Mouse (Mus musculus) liver, embryonic 15.5 days (tissue): ENCODE measurements around the gene Kmo. TPM values are rescaled to one million over a fixed set of nuclear protein-coding genes. Genes with fewer than 3 reads are reported as not detected.

Experiments used
- ATAC-seq: fragments of 200-750 bp; cut with Nextera tagmentation; 2 replicates; pipeline ENCODE4 v1.8.0; 2017; ENCODE audit warnings: moderate number of reproducible peaks, mild to moderate bottlenecking, moderate library complexity; ENCODE audit not compliant: insufficient read depth
- H3K27ac ChIP-seq: fragments of 300-500 bp; sonication (generic); replicated peaks from 2 replicates; pipeline ENCODE4 v1.5.1; 2015; ENCODE audit warnings: mild to moderate bottlenecking, inconsistent platforms
- H3K27me3 ChIP-seq: fragments of 300-500 bp; sonication (generic); 2 replicates; pipeline ENCODE4 v1.6.1; 2015; ENCODE audit warnings: mild to moderate bottlenecking, inconsistent platforms
- H3K36me3 ChIP-seq: fragments of 300-500 bp; sonication (generic); replicated peaks from 2 replicates; pipeline ENCODE4 v1.6.1; 2015; ENCODE audit warnings: moderate library complexity, mild to moderate bottlenecking, inconsistent platforms
- H3K4me1 ChIP-seq: fragments of 300-500 bp; sonication (generic); replicated peaks from 2 replicates; pipeline ENCODE4 v1.6.1; 2015; ENCODE audit warnings: inconsistent platforms
- H3K4me2 ChIP-seq: fragments of 300-500 bp; sonication (generic); 2 replicates; pipeline ENCODE4 v1.6.1; 2015; ENCODE audit warnings: moderate library complexity, mild to moderate bottlenecking, inconsistent platforms
- H3K4me3 ChIP-seq: fragments of 300-500 bp; sonication (generic); replicated peaks from 2 replicates; pipeline ENCODE4 v1.5.1; 2015; ENCODE audit warnings: mild to moderate bottlenecking, inconsistent platforms
- H3K9ac ChIP-seq: fragments of 300-500 bp; sonication (generic); 2 replicates; pipeline ENCODE4 v1.6.1; 2015; ENCODE audit warnings: moderate library complexity, mild to moderate bottlenecking, inconsistent platforms
- H3K9me3 ChIP-seq: fragments of 300-500 bp; sonication (generic); replicated peaks from 2 replicates; pipeline ENCODE4 v1.6.1; 2016; ENCODE audit warnings: inconsistent platforms
- WGBS: fragments of 180-500 bp; shearing (Covaris S2); methylation state at CpG from one replicate; pipeline ENCODE4 v1.1.7; 2015; ENCODE audit warnings: mixed read lengths; ENCODE audit not compliant: insufficient replicate concordance; 5-methylcytosine and 5-hydroxymethylcytosine counted together
- polyA plus RNA-seq: library from polyadenylated mRNA; unstranded; fragments of >200 nt; fragmentation: Nextera tagmentation; extraction: Ambion mirVana; gene quantifications from 2 replicates; pipeline ENCODE4 v1.2.1, GENCODE M21; 2015

Gene Kmo
- polyA plus RNA-seq, 1 experiment from 2014 or later = 12.0 TPM

DNA sequence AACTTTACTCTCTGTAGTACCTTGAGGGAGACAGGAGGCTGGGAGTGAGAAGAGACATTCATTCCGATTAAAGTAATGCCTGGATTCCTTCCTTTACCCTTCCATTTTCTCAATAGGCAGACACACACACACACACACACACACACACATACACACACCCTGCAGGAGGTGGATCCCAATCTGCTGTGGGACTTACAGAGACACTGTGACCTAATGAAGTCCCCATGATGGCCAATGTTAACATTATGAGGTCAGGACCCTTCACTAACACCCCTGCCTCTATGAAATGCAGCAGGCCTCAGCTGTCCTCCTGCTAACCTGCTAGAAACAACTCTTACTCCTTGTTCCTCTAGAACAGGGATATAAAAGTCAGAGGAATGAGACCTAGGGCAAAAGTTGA, 78.1 kb downstream of the Kmo start, which contains the start of gene Wdr64:
TSS of gene Wdr64 (plus strand) at position 301 of the 400 bp plus-strand sequence.
- 0 out of 2 replicates have a peak, but pooled peaks cover 6% of the 10 kb centered on the region for H3K27me3 ChIP-seq
- no peak for ATAC-seq
- 52% methylated on average over 1 of the region's 1 CpGs for WGBS
- no peak within 1 kb of the TSS for H3K9ac ChIP-seq
- no peaks in the 10 kb centered on the region for H3K9me3 ChIP-seq
- H3K27ac ChIP-seq = no peak within 1 kb of the TSS
- H3K4me2 ChIP-seq = no peak within 1 kb of the TSS
- no peak within 1 kb of the TSS for H3K4me3 ChIP-seq
- H3K36me3 ChIP-seq = no peaks in the 10 kb centered on the region
- peaks cover 6% of the 10 kb centered on the region for H3K4me1 ChIP-seq

DNA sequence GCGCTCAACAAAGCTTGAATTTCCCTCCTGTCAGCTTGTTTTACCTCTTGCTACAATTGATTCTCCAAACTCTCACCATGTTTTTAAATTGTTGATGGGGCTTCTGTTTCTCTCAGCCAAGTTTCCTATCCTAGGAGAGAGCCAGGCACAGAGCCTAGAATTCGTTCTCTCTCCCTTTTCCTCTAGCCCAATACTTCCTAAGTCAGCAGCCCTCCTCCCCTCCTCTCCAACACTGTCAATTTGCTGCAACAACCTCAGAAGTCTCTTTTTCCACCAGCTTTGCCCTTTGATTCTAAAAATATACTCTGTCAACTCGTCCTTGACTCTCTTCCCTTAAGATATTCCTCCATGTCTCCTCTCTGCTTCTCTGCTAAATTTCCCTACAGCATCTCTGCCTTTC, 79.2 kb downstream of the Kmo start:
- H3K27ac ChIP-seq = no peak overlapping the region
- 0 out of 2 replicates have a peak, but pooled peaks cover 6% of the 10 kb centered on the region for H3K27me3 ChIP-seq
- WGBS = 42% methylated on average over 3 of the region's 3 CpGs
- H3K4me3 ChIP-seq = no peak overlapping the region
- no peak overlapping the region for H3K4me2 ChIP-seq
- no peaks in the 10 kb centered on the region for H3K4me1 ChIP-seq
- H3K9ac ChIP-seq = no peak overlapping the region
- no peaks in the 10 kb centered on the region for H3K9me3 ChIP-seq
- no peaks in the 10 kb centered on the region for H3K36me3 ChIP-seq
- ATAC-seq = no peak

DNA sequence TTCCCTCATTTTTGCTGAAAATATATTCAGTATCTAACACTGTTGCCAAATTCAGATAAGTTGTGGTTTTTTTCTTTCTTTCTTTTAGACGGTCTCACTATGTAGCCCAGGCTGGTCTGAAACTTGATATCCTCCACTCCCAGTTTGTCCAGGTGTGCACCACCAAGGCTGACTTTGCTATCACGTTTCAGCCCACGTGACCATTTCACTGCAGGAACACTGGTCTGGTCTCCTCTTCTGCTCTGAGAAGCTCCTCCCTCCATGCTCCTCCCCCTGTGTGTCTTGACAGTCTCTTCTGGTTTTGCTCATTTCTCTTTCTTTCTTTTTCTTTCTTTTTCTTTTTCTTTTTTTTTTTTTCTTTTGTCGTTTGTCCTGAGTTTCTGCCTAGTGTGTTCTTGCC, 79.6 kb downstream of the Kmo start:
- Histone ChIP-seq H3K9me3 (no peaks in the 10 kb centered on the region), H3K36me3 (no peaks in the 10 kb centered on the region), H3K4me2 (no peak overlapping the region), H3K27ac (no peak overlapping the region), H3K27me3 (0 out of 2 replicates have a peak, but pooled peaks cover 6% of the 10 kb centered on the region), H3K4me3 (no peak overlapping the region), H3K4me1 (no peaks in the 10 kb centered on the region), H3K9ac (no peak overlapping the region)
- 18% methylated on average over 4 of the region's 4 CpGs for WGBS
- no peak for ATAC-seq

DNA sequence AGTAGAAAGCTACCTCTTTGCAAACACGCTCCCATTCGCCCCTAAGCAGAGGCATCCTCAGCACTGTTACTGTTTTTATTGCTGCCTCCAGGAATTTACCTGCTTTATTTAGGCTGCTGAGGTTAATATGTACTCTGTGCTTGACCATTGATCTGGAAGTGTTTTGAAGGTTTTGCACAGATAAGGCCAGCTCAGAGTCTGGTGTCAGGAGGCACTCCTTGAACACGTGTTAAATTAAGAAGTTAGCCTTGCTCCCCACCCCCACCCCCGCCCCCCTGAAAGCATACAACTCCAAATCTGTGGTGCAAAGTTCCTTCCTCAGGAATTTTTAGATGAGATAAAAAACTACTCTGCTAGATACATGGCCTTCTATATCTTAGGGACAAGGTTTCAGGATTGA, 81.0 kb downstream of the Kmo start:
- 50% methylated on average over 4 of the region's 4 CpGs for WGBS
- H3K4me1 ChIP-seq = no peaks in the 10 kb centered on the region
- no peaks in the 10 kb centered on the region for H3K9me3 ChIP-seq
- no peak for ATAC-seq
- H3K4me3 ChIP-seq = no peak overlapping the region
- H3K9ac ChIP-seq = no peak overlapping the region
- H3K4me2 ChIP-seq = no peak overlapping the region
- no peaks in the 10 kb centered on the region for H3K36me3 ChIP-seq
- H3K27me3 ChIP-seq = no peaks in the 10 kb centered on the region
- no peak overlapping the region for H3K27ac ChIP-seq

DNA sequence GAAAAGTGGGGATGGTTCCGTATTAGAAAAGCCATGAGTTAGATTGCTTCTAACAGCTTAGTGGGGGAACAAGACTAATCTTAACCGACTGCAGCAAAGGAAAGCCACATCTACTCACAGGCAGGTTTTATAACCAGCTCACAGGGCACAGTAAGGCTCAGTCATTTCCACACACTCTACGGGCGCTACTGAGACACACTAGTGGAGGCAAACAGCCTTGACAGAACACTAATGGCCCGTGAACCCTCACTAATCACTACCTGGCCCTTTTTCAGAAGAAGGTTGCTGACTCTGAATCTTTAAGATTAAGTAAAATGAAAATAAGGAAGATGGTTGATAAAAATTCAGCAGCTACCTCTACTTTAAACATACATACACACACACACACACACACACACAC, 87.4 kb downstream of the Kmo start:
- ATAC-seq = no peak

DNA sequence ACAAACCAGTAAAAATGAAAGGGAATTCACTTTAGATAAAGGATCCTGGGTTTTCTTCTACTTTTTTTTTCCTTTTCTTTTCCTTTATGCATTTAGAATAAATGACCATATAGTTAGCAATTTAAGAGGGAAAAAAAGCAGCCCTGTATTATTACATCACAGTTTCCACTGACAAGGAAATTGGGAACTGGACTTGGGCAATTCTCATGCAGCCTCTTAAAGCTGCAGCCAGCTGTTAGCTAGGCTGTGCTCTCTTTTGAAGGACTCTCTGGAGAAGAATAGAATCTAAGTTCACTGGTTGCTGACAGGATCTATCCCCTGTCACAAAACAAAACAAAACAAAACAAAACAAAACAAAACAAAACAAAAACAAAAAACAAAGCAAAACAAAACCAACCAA, 87.8 kb downstream of the Kmo start:
- no peak for ATAC-seq
- H3K27me3 ChIP-seq = no peaks in the 10 kb centered on the region

More for the DNA sequence above, 87.4 kb downstream of the Kmo start:
- no peaks in the 10 kb centered on the region for H3K36me3 ChIP-seq
- no peak overlapping the region for H3K27ac ChIP-seq
- H3K27me3 ChIP-seq = no peaks in the 10 kb centered on the region
- no peaks in the 10 kb centered on the region for H3K9me3 ChIP-seq
- H3K4me1 ChIP-seq = no peaks in the 10 kb centered on the region
- H3K9ac ChIP-seq = no peak overlapping the region
- H3K4me3 ChIP-seq = no peak overlapping the region
- no peak overlapping the region for H3K4me2 ChIP-seq
- WGBS = 48% methylated on average over 5 of the region's 5 CpGs

More for the DNA sequence above, 87.8 kb downstream of the Kmo start:
- no peak overlapping the region for H3K4me2 ChIP-seq
- no peak overlapping the region for H3K4me3 ChIP-seq
- H3K27ac ChIP-seq = no peak overlapping the region
- H3K9ac ChIP-seq = no peak overlapping the region
- no peaks in the 10 kb centered on the region for H3K9me3 ChIP-seq
- no peaks in the 10 kb centered on the region for H3K36me3 ChIP-seq
- H3K4me1 ChIP-seq = no peaks in the 10 kb centered on the region

Other genes with a start within 250 kb of the Kmo start
- gene Rgs7, start 127.9 kb upstream of the Kmo start, polyA plus RNA-seq = not detected in 2 replicates
- gene Fh1, start 5.3 kb downstream of the Kmo start, polyA plus RNA-seq = 75.4 and 75.8 TPM in 2 replicates
- 1.3 and 1.5 TPM in 2 replicates for gene Opn3, start 72.4 kb downstream of the Kmo start, polyA plus RNA-seq
- 0.73 and 0.76 TPM in 2 replicates for gene Chml, start 72.5 kb downstream of the Kmo start, polyA plus RNA-seq
- not detected in 2 replicates for gene Wdr64, start 78.2 kb downstream of the Kmo start, polyA plus RNA-seq